Mouse (Mus musculus): ENCODE results near the gene Nrxn1. TPM values are rescaled to one million over a fixed set of nuclear protein-coding genes. Genes with fewer than 3 reads are reported as not detected.

The Nrxn1 gene
- polyA plus RNA-seq, 1 experiment: 0.05 TPM

DNA sequence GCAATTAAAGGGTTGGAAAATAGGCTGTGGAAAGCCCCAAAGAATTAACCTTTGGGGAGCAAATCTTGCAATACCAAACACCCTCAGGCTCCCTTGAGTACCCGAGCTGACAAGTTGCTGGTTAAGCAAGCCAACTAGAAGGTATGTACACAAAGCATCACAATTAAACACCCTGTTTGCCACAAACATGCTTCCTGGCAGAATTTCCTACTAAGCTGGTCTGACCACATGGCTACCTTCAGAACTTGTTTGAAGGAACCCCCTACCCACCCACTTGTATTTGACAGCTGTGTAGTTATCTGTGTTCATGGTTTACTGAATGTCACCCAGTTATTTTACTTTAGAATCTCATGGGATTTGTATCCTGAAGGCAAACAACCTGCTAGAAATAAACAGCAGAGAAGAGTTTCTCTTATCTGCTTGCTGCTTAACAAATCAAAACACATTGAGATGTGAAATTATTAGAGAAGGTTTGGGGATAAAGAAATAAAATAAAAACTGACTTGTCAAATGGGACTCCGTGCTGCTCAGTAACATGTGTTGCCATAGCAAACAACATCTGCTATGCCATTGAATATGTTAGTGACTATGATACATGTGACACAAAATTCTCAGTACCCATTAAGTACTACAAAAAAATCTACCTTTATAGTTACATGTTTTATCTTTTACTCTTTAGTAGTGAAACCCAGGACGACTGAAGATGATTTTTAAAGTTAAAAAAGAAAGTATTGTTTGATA lies 746.0 kb downstream of the Nrxn1 start:
- Histone ChIP-seq H3K4me2 (ENCODE audit: low read depth) (no peak overlapping the region), H3K27me3 (ENCODE audit: control insufficient read depth, insufficient read depth, insufficient read length) (no peaks in the 10 kb centered on the region), H3K4me3 (no peak overlapping the region), H3K79me2 (ENCODE audit: control insufficient read depth, insufficient read depth) (no peaks in the 10 kb centered on the region), H3ac (ENCODE audit: control insufficient read depth, insufficient read length) (no peak overlapping the region), H3K36me3 (ENCODE audit: control insufficient read depth, insufficient read depth) (no peaks in the 10 kb centered on the region)
- TF ChIP-seq TCF12 (IDR thresholded peaks at IDR 0.05; ENCODE audit: insufficient read depth, poor library complexity, severe bottlenecking): no peak
- no peak for TF ChIP-seq POLR2A (IDR thresholded peaks at IDR 0.05; ENCODE audit: insufficient read length, low read depth)
- no peak for TF ChIP-seq CEBPB (IDR thresholded peaks at IDR 0.05; ENCODE audit: insufficient read depth, poor library complexity, severe bottlenecking)

DNA sequence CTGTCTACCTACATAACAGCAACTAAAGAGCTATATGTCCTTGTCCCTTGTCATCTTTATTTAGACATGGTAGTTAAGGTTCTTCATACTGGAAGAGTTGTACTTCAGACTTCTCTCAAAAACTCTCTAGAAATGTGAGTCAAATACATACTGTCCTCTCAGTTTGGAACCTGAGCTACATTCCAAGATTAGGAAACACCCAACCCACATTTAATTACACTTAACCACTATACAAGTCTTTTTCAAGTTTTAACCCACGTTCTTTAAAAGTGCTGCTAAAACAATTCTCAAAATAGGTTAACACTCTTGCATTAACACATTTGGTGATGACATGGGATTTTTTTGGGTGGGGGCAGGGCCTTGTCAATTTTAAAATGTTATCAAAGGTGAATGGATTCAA lies 759.4 kb downstream of the Nrxn1 start:
- H3ac ChIP-seq (ENCODE audit: control insufficient read depth, insufficient read length): no peak overlapping the region
- no peaks in the 10 kb centered on the region for H3K79me2 ChIP-seq (ENCODE audit: control insufficient read depth, insufficient read depth)
- no peaks in the 10 kb centered on the region for H3K27me3 ChIP-seq (ENCODE audit: control insufficient read depth, insufficient read depth, insufficient read length)
- H3K36me3 ChIP-seq (ENCODE audit: control insufficient read depth, insufficient read depth): no peaks in the 10 kb centered on the region
- TF ChIP-seq POLR2AphosphoS2 (IDR thresholded peaks at IDR 0.05; ENCODE audit: insufficient read length, low read depth): no peak
- TF ChIP-seq USF1 (IDR thresholded peaks at IDR 0.05; ENCODE audit: low read depth): no peak
- TF ChIP-seq SRF (IDR thresholded peaks at IDR 0.05; ENCODE audit: control insufficient read depth, insufficient read length, low read depth): no peak
- TF ChIP-seq REST (IDR thresholded peaks at IDR 0.05; ENCODE audit: insufficient read depth, insufficient read length): no peak
- TF ChIP-seq MYOD1 (IDR thresholded peaks at IDR 0.05; ENCODE audit: control insufficient read depth in 1 of 3, insufficient read length in 2 of 3, low read depth in 2 of 3): no peak
- no peak for TF ChIP-seq MYOG (IDR thresholded peaks at IDR 0.05; ENCODE audit: control insufficient read depth in 1 of 3, insufficient read depth in 1 of 3, insufficient read length in 2 of 3, low read depth in 2 of 3)
- TF ChIP-seq MAX (IDR thresholded peaks at IDR 0.05; ENCODE audit: low read depth): no peak
- TF ChIP-seq CEBPB (IDR thresholded peaks at IDR 0.05; ENCODE audit: insufficient read depth, poor library complexity, severe bottlenecking): no peak
- TF ChIP-seq TCF3 (IDR thresholded peaks at IDR 0.05; ENCODE audit: insufficient read length, low read depth): no peak
- no peak for TF ChIP-seq TCF12 (IDR thresholded peaks at IDR 0.05; ENCODE audit: insufficient read depth, poor library complexity, severe bottlenecking)
- TF ChIP-seq POLR2A (IDR thresholded peaks at IDR 0.05; ENCODE audit: insufficient read length, low read depth): no peak
- TF ChIP-seq E2F4 (IDR thresholded peaks at IDR 0.05; ENCODE audit: insufficient read depth): no peak
- no peak overlapping the region for H3K4me3 ChIP-seq
- no peak overlapping the region for H3K4me2 ChIP-seq (ENCODE audit: low read depth)

DNA sequence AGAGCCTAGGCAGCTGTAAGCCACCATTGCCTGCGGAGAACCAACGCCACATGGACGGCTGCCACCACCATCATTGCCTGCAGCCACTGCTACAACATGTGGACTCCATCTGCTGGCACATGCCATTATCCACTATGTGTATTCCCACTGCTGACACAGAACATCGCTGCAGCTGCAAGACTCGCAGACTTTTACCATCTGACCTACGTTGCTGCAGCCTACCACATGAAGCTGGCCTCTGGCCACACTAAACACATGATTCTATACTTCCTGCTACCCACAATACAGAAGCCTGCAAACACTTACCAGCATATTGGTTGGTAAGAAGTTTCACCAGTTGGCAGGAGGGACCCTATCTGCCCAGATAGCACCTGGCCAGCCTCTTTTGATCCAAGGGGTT lies 769.2 kb downstream of the Nrxn1 start:
- Histone ChIP-seq H3K4me2 (ENCODE audit: low read depth) (no peak overlapping the region), H3K27me3 (ENCODE audit: control insufficient read depth, insufficient read depth, insufficient read length) (no peaks in the 10 kb centered on the region), H3K4me3 (no peak overlapping the region), H3K79me2 (ENCODE audit: control insufficient read depth, insufficient read depth) (no peaks in the 10 kb centered on the region), H3K36me3 (ENCODE audit: control insufficient read depth, insufficient read depth) (no peaks in the 10 kb centered on the region), H3ac (ENCODE audit: control insufficient read depth, insufficient read length) (no peak overlapping the region)
- TF ChIP-seq TCF12 (IDR thresholded peaks at IDR 0.05; ENCODE audit: insufficient read depth, poor library complexity, severe bottlenecking) (no peak), POLR2A (IDR thresholded peaks at IDR 0.05; ENCODE audit: insufficient read length, low read depth) (no peak), MYOD1 (IDR thresholded peaks at IDR 0.05; ENCODE audit: control insufficient read depth in 1 of 3, insufficient read length in 2 of 3, low read depth in 2 of 3) (no peak), TCF3 (IDR thresholded peaks at IDR 0.05; ENCODE audit: insufficient read length, low read depth) (no peak), USF1 (IDR thresholded peaks at IDR 0.05; ENCODE audit: low read depth) (no peak), MAX (IDR thresholded peaks at IDR 0.05; ENCODE audit: low read depth) (no peak), E2F4 (IDR thresholded peaks at IDR 0.05; ENCODE audit: insufficient read depth) (no peak), REST (IDR thresholded peaks at IDR 0.05; ENCODE audit: insufficient read depth, insufficient read length) (no peak), POLR2AphosphoS2 (IDR thresholded peaks at IDR 0.05; ENCODE audit: insufficient read length, low read depth) (no peak), SRF (IDR thresholded peaks at IDR 0.05; ENCODE audit: control insufficient read depth, insufficient read length, low read depth) (no peak), CEBPB (IDR thresholded peaks at IDR 0.05; ENCODE audit: insufficient read depth, poor library complexity, severe bottlenecking) (no peak), MYOG (IDR thresholded peaks at IDR 0.05; ENCODE audit: control insufficient read depth in 1 of 3, insufficient read depth in 1 of 3, insufficient read length in 2 of 3, low read depth in 2 of 3) (no peak)

DNA sequence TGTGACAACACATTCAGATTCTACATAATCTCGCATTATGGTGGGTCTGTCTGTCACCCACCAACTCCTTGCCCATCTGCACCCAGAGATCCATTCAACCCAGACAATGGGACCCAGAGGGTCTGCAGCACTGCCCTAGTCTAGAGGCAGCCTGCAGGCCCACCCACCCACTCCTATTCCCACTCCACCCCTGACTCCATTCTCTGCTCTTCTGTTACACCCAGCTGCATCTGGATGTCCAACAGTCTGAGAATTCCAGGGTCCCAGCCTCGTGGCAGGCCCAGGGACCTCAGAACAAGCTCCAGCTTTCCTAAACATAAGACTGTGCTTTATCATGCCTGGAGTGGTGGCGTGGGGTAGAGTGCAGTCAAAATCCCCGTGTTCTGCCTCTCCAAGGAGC lies 820.6 kb downstream of the Nrxn1 start:
- Histone ChIP-seq H3K27me3 (ENCODE audit: control insufficient read depth, insufficient read depth, insufficient read length) (no peaks in the 10 kb centered on the region), H3ac (ENCODE audit: control insufficient read depth, insufficient read length) (no peak overlapping the region), H3K4me2 (ENCODE audit: low read depth) (no peak overlapping the region), H3K79me2 (ENCODE audit: control insufficient read depth, insufficient read depth) (no peaks in the 10 kb centered on the region), H3K36me3 (ENCODE audit: control insufficient read depth, insufficient read depth) (no peaks in the 10 kb centered on the region), H3K4me3 (no peak overlapping the region)
- TF ChIP-seq CEBPB (IDR thresholded peaks at IDR 0.05; ENCODE audit: insufficient read depth, poor library complexity, severe bottlenecking): no peak
- TF ChIP-seq SRF (IDR thresholded peaks at IDR 0.05; ENCODE audit: control insufficient read depth, insufficient read length, low read depth): no peak
- TF ChIP-seq MYOG (IDR thresholded peaks at IDR 0.05; ENCODE audit: control insufficient read depth in 1 of 3, insufficient read depth in 1 of 3, insufficient read length in 2 of 3, low read depth in 2 of 3): no peak
- TF ChIP-seq POLR2AphosphoS2 (IDR thresholded peaks at IDR 0.05; ENCODE audit: insufficient read length, low read depth): no peak
- TF ChIP-seq E2F4 (IDR thresholded peaks at IDR 0.05; ENCODE audit: insufficient read depth): no peak
- TF ChIP-seq POLR2A (IDR thresholded peaks at IDR 0.05; ENCODE audit: insufficient read length, low read depth): no peak
- TF ChIP-seq MYOD1 (IDR thresholded peaks at IDR 0.05; ENCODE audit: control insufficient read depth in 1 of 3, insufficient read length in 2 of 3, low read depth in 2 of 3): no peak
- no peak for TF ChIP-seq TCF3 (IDR thresholded peaks at IDR 0.05; ENCODE audit: insufficient read length, low read depth)
- no peak for TF ChIP-seq REST (IDR thresholded peaks at IDR 0.05; ENCODE audit: insufficient read depth, insufficient read length)
- no peak for TF ChIP-seq TCF12 (IDR thresholded peaks at IDR 0.05; ENCODE audit: insufficient read depth, poor library complexity, severe bottlenecking)
- no peak for TF ChIP-seq MAX (IDR thresholded peaks at IDR 0.05; ENCODE audit: low read depth)
- TF ChIP-seq USF1 (IDR thresholded peaks at IDR 0.05; ENCODE audit: low read depth): no peak
